Mouse (Mus musculus): ENCODE data around the gene Sh3bgrl.

Sh3bgrl gene

GRCm38 (mm10) chrX:109238163-109238562 is 143.0 kb downstream of the Sh3bgrl start:
- in situ Hi-C loops (cut with MboI, MseI), result no loop called here
